Mouse (Mus musculus) heart, adult 2 months (tissue): Measurements from ENCODE around the gene Hoxc11. TPM values are rescaled to one million over a fixed set of nuclear protein-coding genes. Genes with fewer than 3 reads are reported as not detected.

Experiments
- DNase-seq, 2 experiments: peaks; one replicate each; pipeline ENCODE4 v3.0.0; 2021
- H3K27ac ChIP-seq: fragments of 200-600 bp; 2 replicates; pipeline ENCODE4 v1.8.1; 2022
- H3K27me3 ChIP-seq: fragments of 200-500 bp; 2 replicates; pipeline ENCODE4 v1.6.1; 2012; ENCODE audit warnings: mild to moderate bottlenecking, low read length, inconsistent platforms, mixed read lengths; ENCODE audit not compliant: control insufficient read depth, insufficient read depth
- H3K36me3 ChIP-seq: fragments of 200-500 bp; 2 replicates; pipeline ENCODE4 v1.6.1; 2012; ENCODE audit warnings: low read length, inconsistent platforms; ENCODE audit not compliant: control insufficient read depth, insufficient read depth
- H3K4me1 ChIP-seq: fragments of 200-500 bp; 2 replicates; pipeline ENCODE4 v1.6.1; 2011; ENCODE audit warnings: low read length; ENCODE audit not compliant: control insufficient read depth, insufficient read depth
- H3K4me3 ChIP-seq: fragments of 200-600 bp; 2 replicates; pipeline ENCODE4 v1.8.1; 2022
- H3K79me2 ChIP-seq: fragments of 200-500 bp; replicated peaks from 2 replicates; pipeline ENCODE4 v1.6.1; 2012; ENCODE audit warnings: mild to moderate bottlenecking, inconsistent platforms, low read length, moderate library complexity, mixed read lengths; ENCODE audit not compliant: control insufficient read depth, insufficient read depth
- H3K9ac ChIP-seq: fragments of 200-500 bp; 2 replicates; pipeline ENCODE4 v1.6.1; 2012; ENCODE audit warnings: low read depth, mild to moderate bottlenecking, control low read depth, inconsistent platforms, low read length, mixed read lengths
- CTCF ChIP-seq: fragments of 200-600 bp; IDR thresholded peaks from 2 replicates; pipeline ENCODE4 v1.8.1; 2022; ENCODE audit warnings: antibody characterized with exemption, mild to moderate bottlenecking, moderate library complexity
- EP300 ChIP-seq: fragments of 200-500 bp; IDR thresholded peaks from 2 replicates; pipeline ENCODE4 v1.6.1; 2011; ENCODE audit warnings: low read depth, low read length, control low read depth; ENCODE audit not compliant: insufficient read depth
- POLR2A ChIP-seq: fragments of 200-500 bp; IDR thresholded peaks from 2 replicates; pipeline ENCODE4 v1.6.1; 2011; ENCODE audit warnings: mild to moderate bottlenecking, low read depth, low read length, control low read depth; ENCODE audit not compliant: insufficient read depth
- WGBS: fragments of 180-500 bp; shearing (Covaris S2); methylation state at CpG from one replicate; pipeline ENCODE4 v1.1.7; 2018; 5-methylcytosine and 5-hydroxymethylcytosine counted together
- intact Hi-C: fragments of 180-260 bp; cut with DNase I; formaldehyde crosslinking; loops from one replicate; pipeline ENCODE4 v1.15.1; 2025
- polyA plus RNA-seq: library from polyadenylated mRNA; depleted of rRNA; stranded (reverse); fragments of >200 nt; gene quantifications from 2 replicates; pipeline ENCODE4 v1.2.3, GENCODE M21; 2012
- total RNA-seq, 2 experiments: library from RNA; stranded (reverse); gene quantifications; 2 replicates each; pipeline ENCODE4 v1.2.3; 2021

Gene Hoxc11
- total and polyA plus RNA-seq, 3 experiments, result not detected

DNA sequence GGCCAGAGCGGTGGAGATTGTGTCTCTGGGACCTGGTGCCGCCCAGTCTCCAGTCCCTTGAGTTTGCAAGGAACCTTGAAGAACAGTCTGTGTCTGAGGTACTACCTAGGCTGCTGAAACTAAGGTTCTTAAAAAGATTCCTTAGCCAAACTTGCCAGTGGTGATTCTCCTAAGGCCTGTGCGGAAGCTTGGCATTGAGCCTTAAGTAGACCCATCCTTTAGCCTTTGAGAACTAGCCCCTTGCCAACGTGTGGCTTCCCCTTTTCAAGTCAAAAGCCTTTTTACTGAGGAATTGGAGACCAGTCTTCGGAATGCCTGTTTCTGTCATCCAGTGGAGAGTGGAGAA lies 10.8 kb upstream of the Hoxc11 start:
- H3K79me2 ChIP-seq, result no peaks in the 10 kb centered on the region
- no peak overlapping the region for H3K9ac ChIP-seq
- no peak for DNase-seq
- H3K4me3 ChIP-seq, result no peak overlapping the region
- no peaks in the 10 kb centered on the region for H3K36me3 ChIP-seq
- no peak overlapping the region for H3K27ac ChIP-seq
- WGBS, result 8% methylated on average over 5 of the region's 5 CpGs
- peaks cover 36% of the 10 kb centered on the region for H3K27me3 ChIP-seq
- no peaks in the 10 kb centered on the region for H3K4me1 ChIP-seq
- intact Hi-C loops, result no loop called here
- TF ChIP-seq POLR2A (no peak), EP300 (no peak)

DNA sequence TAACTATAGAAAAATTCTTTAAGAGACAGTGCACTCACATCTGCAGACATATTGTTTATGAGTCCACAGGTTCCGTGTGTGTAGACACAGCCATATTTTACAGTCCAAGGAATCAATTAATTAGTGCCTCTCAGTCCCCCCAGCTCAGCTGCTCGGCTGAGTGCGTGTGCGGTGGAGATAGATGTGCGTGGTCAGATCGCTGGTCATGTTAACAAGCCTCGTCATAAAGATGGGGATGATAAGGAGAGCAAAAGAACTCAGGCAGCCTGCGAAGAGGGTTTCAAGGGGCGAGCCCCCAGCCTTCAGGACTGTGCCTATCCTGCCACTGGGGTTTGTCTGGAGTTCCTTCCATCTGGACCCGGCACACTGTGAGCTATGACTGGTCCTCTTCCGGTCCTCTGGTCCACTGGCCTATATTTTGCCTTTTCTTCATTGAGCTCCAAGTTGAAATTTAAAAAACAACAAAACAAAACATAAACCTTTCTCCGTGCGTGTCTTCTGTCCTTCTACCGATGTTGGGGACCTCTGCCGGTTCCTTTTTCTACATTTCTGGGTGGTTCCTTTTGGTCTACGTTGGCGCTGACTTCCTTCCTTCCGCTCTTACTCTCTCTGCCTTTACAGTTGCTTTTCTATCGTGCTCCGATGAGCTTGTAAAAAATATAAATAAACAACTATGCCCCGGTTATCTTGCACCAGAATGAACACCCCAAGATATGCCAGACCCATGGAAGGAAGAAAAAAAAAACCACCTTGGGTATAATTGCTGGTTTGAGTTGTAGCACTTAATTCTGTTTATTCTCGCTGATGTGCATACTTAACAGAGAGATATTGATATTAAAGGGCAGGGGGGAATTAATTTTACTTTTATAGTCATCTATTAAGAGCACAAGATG lies 8.8 kb upstream of the Hoxc11 start:
- intact Hi-C loops, result no loop called here
- 19% methylated on average over 22 of the region's 22 CpGs for WGBS
- DNase-seq, result no peak
- Histone ChIP-seq H3K4me3 (no peak overlapping the region), H3K9ac (no peak overlapping the region), H3K27ac (no peak overlapping the region), H3K79me2 (no peaks in the 10 kb centered on the region), H3K4me1 (no peaks in the 10 kb centered on the region), H3K36me3 (no peaks in the 10 kb centered on the region), H3K27me3 (peaks cover 29% of the 10 kb centered on the region)
- TF ChIP-seq POLR2A (no peak), CTCF (no peak), EP300 (no peak)

DNA sequence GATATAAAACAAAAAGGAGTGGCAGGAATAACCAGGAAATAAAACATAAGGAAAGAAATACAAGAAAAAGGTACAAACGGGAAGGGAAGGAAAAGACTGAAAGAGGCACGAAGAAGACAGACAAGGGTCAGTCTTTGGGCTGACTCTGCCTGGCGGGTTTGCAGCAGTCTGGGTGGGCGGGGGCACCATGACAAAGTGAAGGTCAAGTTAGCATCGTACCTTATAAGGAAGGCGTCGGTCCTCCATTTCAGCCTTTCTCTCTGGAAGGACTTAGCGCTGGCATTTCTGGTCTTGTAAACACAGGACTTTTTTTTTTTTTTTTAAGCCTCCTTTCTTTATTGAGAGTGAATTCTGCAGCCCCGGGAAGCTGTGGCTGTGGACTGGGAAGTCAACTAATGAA lies 7.0 kb upstream of the Hoxc11 start:
- Histone ChIP-seq H3K27me3 (peaks cover 32% of the 10 kb centered on the region), H3K4me3 (no peak overlapping the region)
- TF ChIP-seq EP300 (no peak), POLR2A (no peak), CTCF (no peak)

GRCm38 (mm10) chr15:102948842-102949241 lies 5.4 kb upstream of the Hoxc11 start:
- Histone ChIP-seq H3K4me1 (no peaks in the 10 kb centered on the region), H3K4me3 (no peak overlapping the region), H3K36me3 (no peaks in the 10 kb centered on the region), H3K27me3 (peaks cover 26% of the 10 kb centered on the region), H3K27ac (no peak overlapping the region), H3K79me2 (no peaks in the 10 kb centered on the region), H3K9ac (no peak overlapping the region)
- intact Hi-C loops, result no loop called here
- whole genome bisulfite sequencing, result 13% methylated on average over 2 of the region's 2 CpGs
- no peak for TF ChIP-seq CTCF
- TF ChIP-seq EP300, result no peak
- TF ChIP-seq POLR2A, result no peak
- no peak for DNase-seq

More for the DNA sequence above, 7.0 kb upstream of the Hoxc11 start:
- H3K36me3 ChIP-seq, result no peaks in the 10 kb centered on the region
- H3K9ac ChIP-seq, result no peak overlapping the region
- no peak overlapping the region for H3K27ac ChIP-seq
- H3K4me1 ChIP-seq, result no peaks in the 10 kb centered on the region
- WGBS, result 4% methylated on average over 9 of the region's 9 CpGs
- DNase-seq, result no peak
- intact Hi-C loops, result no loop called here
- H3K79me2 ChIP-seq, result no peaks in the 10 kb centered on the region

DNA sequence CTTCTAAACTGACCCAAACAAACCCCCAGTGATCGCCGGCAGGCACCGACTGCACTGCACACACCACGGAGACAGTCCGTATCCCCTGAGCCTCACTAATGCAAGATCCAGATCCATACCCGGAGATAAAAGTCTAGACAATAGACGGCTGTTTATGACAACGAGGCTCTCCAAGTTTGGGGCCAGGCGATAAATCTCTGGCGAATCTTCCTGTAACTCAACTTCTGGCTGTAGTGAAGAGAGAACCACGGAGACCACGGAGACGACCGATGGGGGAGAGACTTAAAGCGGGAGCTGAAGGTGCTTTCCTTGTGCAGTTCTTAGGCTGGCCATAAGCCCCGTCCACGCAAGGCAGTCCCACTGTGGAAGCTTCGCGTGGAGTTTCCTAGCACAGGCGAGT lies 4.5 kb upstream of the Hoxc11 start:
- Histone ChIP-seq H3K79me2 (no peaks in the 10 kb centered on the region), H3K9ac (no peak overlapping the region), H3K4me3 (no peak overlapping the region), H3K27ac (no peak overlapping the region), H3K27me3 (peaks cover 32% of the 10 kb centered on the region), H3K36me3 (no peaks in the 10 kb centered on the region), H3K4me1 (no peaks in the 10 kb centered on the region)
- intact Hi-C loops, result no loop called here
- TF ChIP-seq CTCF, result no peak
- no peak for TF ChIP-seq EP300
- TF ChIP-seq POLR2A, result no peak
- DNase-seq, result no peak
- 3% methylated on average over 20 of the region's 20 CpGs for WGBS

DNA sequence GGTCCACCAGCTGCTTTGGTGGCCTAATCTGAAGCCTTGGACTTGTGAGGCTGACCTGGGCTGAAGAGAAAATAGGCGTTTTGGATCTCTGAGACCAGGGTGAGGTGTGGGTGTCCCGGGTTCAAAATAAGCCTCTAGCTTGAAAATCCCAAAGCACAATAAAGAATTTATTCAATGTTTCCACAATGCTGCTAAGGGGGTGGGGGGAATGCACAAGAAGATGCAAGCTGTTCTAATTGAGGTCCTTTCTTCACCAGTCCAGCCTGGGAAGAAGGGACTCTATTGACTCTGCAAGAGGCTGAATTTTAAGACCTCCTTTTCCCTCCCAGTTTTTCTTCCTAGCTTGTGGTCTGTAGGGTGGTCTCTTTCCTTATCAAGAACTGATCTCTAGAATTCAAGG lies 3.4 kb upstream of the Hoxc11 start:
- H3K4me1 ChIP-seq, result no peaks in the 10 kb centered on the region
- no peak for DNase-seq
- no peaks in the 10 kb centered on the region for H3K79me2 ChIP-seq
- no peak overlapping the region for H3K4me3 ChIP-seq
- intact Hi-C loops, result no loop called here
- TF ChIP-seq CTCF (no peak), POLR2A (no peak), EP300 (no peak)
- no peak overlapping the region for H3K27ac ChIP-seq
- H3K27me3 ChIP-seq, result peaks cover 37% of the 10 kb centered on the region
- 9% methylated on average over 2 of the region's 2 CpGs for WGBS
- no peaks in the 10 kb centered on the region for H3K36me3 ChIP-seq
- H3K9ac ChIP-seq, result no peak overlapping the region
